Mouse (Mus musculus) liver, embryonic 14.5 days (tissue): Measurements from ENCODE around the gene Gabbr2. TPM values are rescaled to one million over a fixed set of nuclear protein-coding genes. Genes with fewer than 3 reads are reported as not detected.

Source experiments
- ATAC-seq: fragments of 200-750 bp; cut with Nextera tagmentation; 2 replicates; pipeline ENCODE4 v1.8.0; 2017; ENCODE audit warnings: moderate number of reproducible peaks, mild to moderate bottlenecking, moderate library complexity; ENCODE audit not compliant: insufficient read depth
- DNase-seq, 3 experiments: peaks; one replicate each; pipeline ENCODE4 v3.0.0-alpha.2; 2012 to 2013; ENCODE audit warnings: low read depth in 3 of 3, low spot score in 3 of 3
- H3K27ac ChIP-seq: fragments of 300-500 bp; sonication (generic); 2 replicates; pipeline ENCODE4 v1.5.1; 2014; ENCODE audit warnings: moderate library complexity, mild to moderate bottlenecking, control low read depth, inconsistent platforms
- H3K27me3 ChIP-seq: fragments of 300-500 bp; sonication (generic); 2 replicates; pipeline ENCODE4 v1.6.1; 2014; ENCODE audit warnings: mild to moderate bottlenecking, low read length, moderate library complexity; ENCODE audit not compliant: control insufficient read depth, insufficient read depth
- H3K36me3 ChIP-seq: fragments of 300-500 bp; sonication (generic); replicated peaks from 2 replicates; pipeline ENCODE4 v1.6.1; 2014; ENCODE audit warnings: low read depth; ENCODE audit not compliant: control insufficient read depth, insufficient read depth
- H3K4me1 ChIP-seq, 2 experiments: fragments of 200-500 bp in 1 of 2; fragments of 300-500 bp in 1 of 2; sonication (generic) in 1 of 2; replicated peaks; 2 replicates each; pipeline ENCODE4 v1.6.1; 2012 to 2014; ENCODE audit warnings: antibody characterized with exemption in 1 of 2, inconsistent platforms in 1 of 2, low read length in 1 of 2; ENCODE audit not compliant: control insufficient read depth in 2 of 2, insufficient read depth in 2 of 2
- H3K4me2 ChIP-seq: fragments of 300-500 bp; sonication (generic); 2 replicates; pipeline ENCODE4 v1.6.1; 2014; ENCODE audit warnings: low read depth, mild to moderate bottlenecking, control low read depth, moderate library complexity
- H3K4me3 ChIP-seq, 2 experiments: fragments of 200-500 bp in 1 of 2; fragments of 300-500 bp in 1 of 2; sonication (generic) in 1 of 2; 2 replicates each; pipeline ENCODE4 v1.5.1; 2012 to 2014; ENCODE audit warnings: low read depth in 2 of 2, low read length in 2 of 2, mild to moderate bottlenecking in 2 of 2, control low read depth in 1 of 2, inconsistent platforms in 1 of 2, moderate library complexity in 1 of 2; ENCODE audit not compliant: insufficient read depth in 1 of 2
- H3K9ac ChIP-seq: fragments of 300-500 bp; sonication (generic); replicated peaks from 2 replicates; pipeline ENCODE4 v1.6.1; 2014; ENCODE audit warnings: mild to moderate bottlenecking, control low read depth, moderate library complexity
- H3K9me3 ChIP-seq: fragments of 300-500 bp; sonication (generic); 2 replicates; pipeline ENCODE4 v1.6.1; 2016; ENCODE audit warnings: low read length, mixed read lengths; ENCODE audit not compliant: control insufficient read depth
- CTCF ChIP-seq: IDR thresholded peaks from 2 replicates; pipeline ENCODE4 v1.5.1; 2016; ENCODE audit warnings: antibody characterized with exemption, low read depth, control low read depth
- EP300 ChIP-seq: IDR thresholded peaks from 2 replicates; pipeline ENCODE4 v1.6.1; 2016; ENCODE audit warnings: antibody characterized with exemption, low read depth
- WGBS: fragments of 180-500 bp; shearing (Covaris S2); extraction: QIAGEN DNeasy Blood & Tissue Kit; methylation state at CpG from one replicate; pipeline ENCODE4 v1.1.7; 2014; ENCODE audit not compliant: insufficient replicate concordance; 5-methylcytosine and 5-hydroxymethylcytosine counted together
- polyA plus RNA-seq, 2 experiments: library from polyadenylated mRNA; depleted of rRNA in 1 of 2; stranded (reverse) in 1 of 2; unstranded in 1 of 2; fragments of >200 nt; fragmentation: Nextera tagmentation in 1 of 2; extraction: Ambion mirVana in 1 of 2; gene quantifications; 2 replicates each; pipeline versions ENCODE4 v1.2.1 to v1.2.3; 2012 to 2014

The Gabbr2 gene
- polyA plus RNA-seq, 2 experiments = 0.07 TPM; not detected in 1

DNA sequence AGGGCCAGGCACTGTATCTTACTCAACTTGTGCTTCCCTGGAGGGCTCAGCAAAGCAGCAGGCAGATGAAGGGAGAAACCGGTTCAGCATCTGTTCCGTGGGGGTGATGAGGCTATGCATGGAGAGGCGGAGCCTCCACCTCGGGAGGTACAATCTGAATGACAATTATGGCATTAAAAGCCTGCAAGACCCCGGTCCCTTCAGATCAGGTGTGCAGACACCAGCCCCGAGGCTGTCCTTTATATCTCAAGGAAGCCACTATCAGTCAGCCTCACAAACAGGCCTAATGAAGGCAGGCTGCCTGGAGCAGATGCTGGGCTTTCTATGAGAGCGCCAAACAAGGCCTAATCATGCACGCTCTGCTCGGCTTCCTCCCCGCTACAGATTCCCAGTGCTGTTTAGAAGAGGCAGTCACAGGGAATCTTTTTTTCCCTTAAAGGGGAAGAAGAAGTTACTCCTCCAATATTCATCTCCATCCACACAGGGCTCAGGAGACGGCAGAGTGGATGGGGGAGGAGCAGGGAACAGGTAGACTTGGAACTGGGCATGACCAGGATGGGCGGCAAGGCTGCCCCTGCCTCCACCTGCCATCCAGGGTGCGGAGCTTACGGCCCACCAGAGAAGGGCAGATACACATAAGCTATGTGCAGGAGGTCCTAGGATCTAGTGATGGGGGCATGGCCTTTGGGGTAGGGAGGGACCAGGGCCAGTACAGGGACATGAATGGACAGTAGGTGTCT lies 244.5 kb downstream of the Gabbr2 start:
- Histone ChIP-seq H3K27ac (no peak overlapping the region), H3K27me3 (no peaks in the 10 kb centered on the region), H3K9me3 (no peaks in the 10 kb centered on the region), H3K4me1 (no peaks in the 10 kb centered on the region; a peak in 1 of 4 replicates), H3K4me3 (no peak overlapping the region), H3K4me2 (no peak overlapping the region), H3K9ac (no peak overlapping the region), H3K36me3 (no peaks in the 10 kb centered on the region)
- WGBS = 47% methylated on average over 14 of the region's 14 CpGs
- DNase-seq = no peak
- no peak for ATAC-seq
- TF ChIP-seq CTCF (no peak), EP300 (no peak)

DNA sequence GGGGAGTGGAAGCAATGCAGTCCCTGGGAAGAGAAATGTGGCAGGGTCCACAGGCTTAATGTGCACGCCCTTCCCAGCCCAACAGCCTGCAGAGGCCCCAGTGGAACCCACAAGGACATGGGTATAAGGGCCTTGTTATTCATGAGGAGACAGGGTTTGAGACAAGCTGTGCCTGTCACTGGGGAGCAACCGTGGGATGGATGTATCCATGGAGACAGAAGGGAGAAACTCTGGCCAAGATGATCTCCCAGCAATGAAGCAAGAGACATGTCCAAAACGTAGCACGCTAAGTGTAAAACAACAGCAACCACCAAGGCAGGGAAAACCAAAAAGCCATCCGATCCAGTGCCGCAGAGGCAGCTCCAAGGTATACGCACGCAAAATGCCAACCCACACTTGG lies 246.1 kb downstream of the Gabbr2 start:
- ATAC-seq = no peak
- Histone ChIP-seq H3K4me2 (no peak overlapping the region), H3K27me3 (no peaks in the 10 kb centered on the region), H3K9ac (no peak overlapping the region), H3K9me3 (no peaks in the 10 kb centered on the region), H3K27ac (no peak overlapping the region), H3K36me3 (no peaks in the 10 kb centered on the region), H3K4me3 (no peak overlapping the region), H3K4me1 (no peaks in the 10 kb centered on the region; a peak in 1 of 4 replicates)
- WGBS = 79% methylated on average over 8 of the region's 8 CpGs
- no peak for DNase-seq
- TF ChIP-seq EP300 = no peak
- no peak for TF ChIP-seq CTCF

DNA sequence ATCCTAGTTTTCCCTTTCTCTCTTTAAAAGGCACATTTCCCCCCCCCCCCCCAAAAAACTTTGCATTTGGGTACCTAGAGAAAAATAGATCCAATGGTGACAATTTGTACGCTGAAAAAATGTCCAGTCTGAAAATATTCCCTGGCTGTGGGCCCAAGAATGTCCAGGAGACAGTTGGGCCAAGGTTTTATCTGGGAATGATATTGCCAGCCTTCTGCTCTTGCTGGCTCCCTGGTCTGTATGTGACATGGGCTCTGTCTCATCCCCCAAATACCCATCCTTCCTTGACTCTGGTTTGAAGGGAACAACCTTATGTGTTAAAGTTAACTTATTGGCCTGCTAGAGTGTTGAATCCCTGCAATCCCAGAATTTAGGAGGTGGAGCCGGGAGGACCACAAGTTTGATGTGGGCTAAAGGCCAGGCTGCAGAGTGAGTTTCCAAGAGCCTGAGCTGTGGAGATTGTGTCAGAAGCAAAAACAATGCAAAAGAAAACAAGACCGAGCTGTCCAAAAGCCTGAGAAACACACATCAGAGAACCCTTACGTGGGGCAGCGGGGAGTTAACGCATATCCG lies 247.0 kb downstream of the Gabbr2 start:
- ATAC-seq = no peak
- Histone ChIP-seq H3K9ac (no peak overlapping the region), H3K4me3 (no peak overlapping the region)

DNA sequence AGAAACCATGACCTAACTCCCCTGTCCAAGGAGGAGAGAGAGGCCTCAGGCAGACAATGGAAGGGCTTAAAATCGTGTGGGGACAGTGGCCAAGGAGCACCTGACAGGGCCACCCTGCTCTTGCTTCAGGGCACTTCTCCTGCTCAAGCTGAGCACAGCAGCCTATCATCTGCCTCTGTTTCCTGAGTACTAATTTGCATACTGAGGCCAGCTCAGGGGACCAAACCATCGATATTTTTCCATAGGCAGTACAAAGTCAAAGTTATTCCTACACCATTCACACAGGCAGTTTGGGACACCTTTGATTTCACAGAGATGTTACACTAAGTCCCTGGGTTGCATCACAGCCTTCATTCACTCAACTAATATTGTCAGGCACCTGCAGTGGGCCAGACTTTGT lies 249.1 kb downstream of the Gabbr2 start:
- Histone ChIP-seq H3K27ac (no peak overlapping the region), H3K36me3 (no peaks in the 10 kb centered on the region), H3K9me3 (no peaks in the 10 kb centered on the region), H3K4me2 (no peak overlapping the region), H3K9ac (no peak overlapping the region), H3K4me3 (no peak overlapping the region), H3K27me3 (no peaks in the 10 kb centered on the region), H3K4me1 (no peaks in the 10 kb centered on the region; a peak in 1 of 4 replicates)
- no peak for DNase-seq
- no peak for ATAC-seq
- TF ChIP-seq EP300 (no peak), CTCF (no peak)
- 7% methylated on average over 2 of the region's 2 CpGs for WGBS

More for the DNA sequence above, 247.0 kb downstream of the Gabbr2 start:
- Histone ChIP-seq H3K36me3 (no peaks in the 10 kb centered on the region), H3K9me3 (no peaks in the 10 kb centered on the region), H3K4me1 (no peaks in the 10 kb centered on the region; a peak in 1 of 4 replicates), H3K4me2 (no peak overlapping the region), H3K27ac (no peak overlapping the region), H3K27me3 (no peaks in the 10 kb centered on the region)
- DNase-seq = no peak
- TF ChIP-seq EP300 (no peak), CTCF (no peak)
- 73% methylated on average over 7 of the region's 7 CpGs for WGBS

DNA sequence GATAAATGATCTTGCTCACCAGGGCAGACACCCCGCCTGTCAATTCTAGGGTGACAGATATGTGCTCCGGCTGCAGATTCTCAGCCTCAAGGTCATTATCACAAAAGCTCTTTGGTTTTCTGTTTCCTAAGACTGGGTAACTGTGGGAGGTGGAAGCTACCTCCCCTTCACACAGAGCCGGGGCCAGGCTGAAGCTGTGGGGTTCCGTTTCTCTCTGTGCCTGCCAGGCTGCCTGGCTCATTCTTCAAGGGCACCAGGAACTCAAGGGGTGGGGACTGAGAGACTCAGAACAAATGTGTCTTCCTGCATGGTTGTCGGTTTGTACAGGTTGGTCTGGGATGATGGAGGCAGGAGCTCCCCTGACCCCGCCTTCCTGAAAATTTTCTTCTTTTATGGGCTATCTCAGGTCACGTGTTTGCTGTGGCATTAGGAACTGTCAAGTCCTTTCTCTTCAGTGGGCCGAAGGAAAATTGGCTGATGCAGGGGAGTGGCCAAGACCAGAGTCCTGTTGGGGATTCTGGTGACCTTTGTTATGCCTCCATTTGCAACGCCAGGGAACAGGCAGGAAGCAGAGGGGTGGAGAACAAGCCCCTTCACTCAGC lies 254.7 kb downstream of the Gabbr2 start:
- H3K27ac ChIP-seq = no peak overlapping the region
- no peak for DNase-seq
- no peak overlapping the region for H3K9ac ChIP-seq
- no peak overlapping the region for H3K4me3 ChIP-seq
- 25% methylated on average over 9 of the region's 9 CpGs for WGBS
- TF ChIP-seq EP300 = no peak
- no peak for TF ChIP-seq CTCF
- H3K36me3 ChIP-seq = no peaks in the 10 kb centered on the region
- no peaks in the 10 kb centered on the region for H3K9me3 ChIP-seq
- no peak for ATAC-seq
- H3K4me2 ChIP-seq = no peak overlapping the region
- H3K27me3 ChIP-seq = no peaks in the 10 kb centered on the region
- H3K4me1 ChIP-seq = no peaks in the 10 kb centered on the region
